Mouse (Mus musculus) frontal cortex, adult (tissue): Measurements from ENCODE around the gene Olfr48.

Experiments
- ATAC-seq: cut with Nextera tagmentation; 2 replicates; pipeline ENCODE4 v1.9.2; 2017; ENCODE audit warnings: mild to moderate bottlenecking, moderate library complexity, mixed read lengths; ENCODE audit not compliant: low TSS enrichment

The Olfr48 gene

DNA sequence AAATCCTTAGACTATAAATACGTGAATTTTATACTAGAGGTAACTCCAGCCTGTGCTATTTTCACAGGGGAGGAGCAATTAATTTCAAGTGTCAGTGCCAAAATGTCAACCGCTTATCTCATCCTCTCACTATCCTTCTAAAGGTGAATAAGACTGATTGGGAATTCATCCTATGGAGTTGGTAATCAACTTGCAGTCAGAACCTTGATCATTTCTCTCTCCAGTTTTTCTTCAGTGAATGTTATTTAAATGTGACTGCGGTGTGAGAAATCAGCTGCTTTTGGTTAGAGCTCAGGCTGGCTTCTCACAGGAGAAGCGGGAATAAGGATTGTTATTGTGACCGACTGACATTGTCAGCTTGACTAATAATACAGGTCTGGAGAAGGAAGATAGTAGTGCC, at the start of gene Olfr48:
TSS of gene Olfr48 (minus strand) at position 101 of the 400 bp plus-strand sequence.
- ATAC-seq, result no peak

DNA sequence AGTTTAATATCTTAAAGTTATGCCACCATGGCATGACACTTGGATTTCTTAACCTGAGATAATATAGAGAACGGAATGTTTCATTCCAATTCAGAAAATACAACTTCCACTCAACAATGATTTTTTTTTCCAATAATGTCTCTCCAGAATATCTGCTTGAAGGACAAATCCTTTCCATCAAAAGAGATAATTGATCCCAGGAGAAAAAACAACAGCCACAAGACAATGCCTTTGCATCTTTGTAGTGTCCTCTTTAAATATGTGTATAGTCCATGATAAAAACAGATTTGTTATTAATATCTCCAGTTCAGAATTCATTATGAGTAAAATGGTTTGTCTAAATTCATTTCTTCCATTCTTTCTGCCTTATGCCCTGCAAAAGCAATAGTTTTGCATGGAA, 30.1 kb upstream of the Olfr48 start, which contains the start of gene Olfr1257:
TSS of gene Olfr1257 (plus strand) at position 301 of the 400 bp plus-strand sequence.
- no peak for ATAC-seq

DNA sequence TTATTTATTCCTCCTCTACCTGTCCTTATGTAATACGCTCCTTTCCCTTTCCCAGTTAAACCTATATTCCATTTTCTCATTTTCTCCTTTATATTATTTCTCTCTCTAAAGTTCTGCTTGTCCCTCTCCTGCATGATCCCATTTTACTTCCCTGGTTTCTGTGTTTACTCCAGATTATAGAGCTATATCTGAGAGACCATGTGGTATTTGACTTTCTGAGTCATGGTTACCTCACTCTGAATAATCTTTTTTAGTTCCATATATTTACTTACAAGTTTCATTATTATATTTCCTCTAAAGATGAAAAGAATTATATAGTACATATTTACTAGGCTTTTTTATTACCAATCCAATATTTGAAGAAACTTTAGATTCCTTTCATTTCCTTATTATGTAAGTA, 1.2 kb upstream of the Olfr48 start:
- ATAC-seq, result no peak

DNA sequence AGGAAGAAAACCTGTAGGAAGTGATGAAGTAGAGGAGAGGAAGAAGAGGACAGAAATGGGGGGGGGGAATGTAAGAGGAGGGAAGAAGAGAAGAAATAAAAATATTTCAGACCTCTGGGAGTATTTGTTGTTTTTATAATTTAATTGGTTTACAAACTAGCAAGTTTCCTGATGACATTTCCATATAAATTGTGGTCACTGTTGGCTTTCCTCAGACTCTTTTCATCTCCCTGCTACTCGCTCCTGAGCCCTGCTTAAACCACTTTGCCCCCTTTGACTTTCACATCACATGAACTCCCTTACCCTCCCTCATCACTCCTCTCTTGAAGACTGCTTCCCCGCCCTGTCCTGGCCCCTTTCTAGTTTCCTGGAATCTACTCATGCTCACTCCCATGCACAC, 6.5 kb downstream of the Olfr48 start, which contains the start of gene Olfr1256:
TSS of gene Olfr1256 (minus strand) at position 101 of the 400 bp plus-strand sequence.
- no peak for ATAC-seq

DNA sequence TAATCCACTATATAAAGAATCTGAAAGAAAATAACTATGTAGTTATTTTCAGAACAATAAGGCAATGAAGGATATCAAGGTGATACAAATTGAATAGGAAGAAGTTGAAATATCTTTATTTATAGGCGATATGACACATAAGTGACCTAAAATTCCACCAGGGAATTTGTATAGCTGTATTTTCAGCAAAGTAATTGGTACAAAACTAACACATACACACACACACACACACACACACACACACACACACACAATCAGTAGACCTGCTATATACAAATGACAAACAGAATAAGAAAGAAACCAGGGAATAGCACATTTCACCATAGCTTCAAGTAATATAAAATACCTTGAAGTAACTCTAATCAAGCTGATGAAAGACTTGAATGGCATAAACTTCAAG, 27.8 kb downstream of the Olfr48 start:
- ATAC-seq, result no peak

DNA sequence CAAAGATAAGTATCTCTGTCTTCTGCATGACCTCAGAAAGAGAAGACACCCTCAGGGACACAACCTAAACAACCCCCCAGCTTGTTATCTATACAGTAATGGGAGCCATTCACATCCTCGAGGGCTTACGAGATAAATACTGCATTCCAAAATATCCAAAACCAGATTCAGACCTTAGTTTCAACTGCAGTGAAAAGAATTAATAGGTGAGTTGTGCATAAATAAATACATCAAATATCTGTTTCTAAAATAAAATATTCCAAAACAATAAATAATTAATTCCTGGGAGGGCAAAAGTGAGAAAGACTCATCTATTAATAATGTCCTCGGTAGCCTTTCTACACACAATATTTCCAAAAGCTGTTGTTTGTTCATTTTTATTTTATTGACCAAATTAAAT, 36.3 kb downstream of the Olfr48 start, which contains the start of gene Olfr1255:
TSS of gene Olfr1255 (plus strand) at position 301 of the 400 bp plus-strand sequence.
- no peak for ATAC-seq

DNA sequence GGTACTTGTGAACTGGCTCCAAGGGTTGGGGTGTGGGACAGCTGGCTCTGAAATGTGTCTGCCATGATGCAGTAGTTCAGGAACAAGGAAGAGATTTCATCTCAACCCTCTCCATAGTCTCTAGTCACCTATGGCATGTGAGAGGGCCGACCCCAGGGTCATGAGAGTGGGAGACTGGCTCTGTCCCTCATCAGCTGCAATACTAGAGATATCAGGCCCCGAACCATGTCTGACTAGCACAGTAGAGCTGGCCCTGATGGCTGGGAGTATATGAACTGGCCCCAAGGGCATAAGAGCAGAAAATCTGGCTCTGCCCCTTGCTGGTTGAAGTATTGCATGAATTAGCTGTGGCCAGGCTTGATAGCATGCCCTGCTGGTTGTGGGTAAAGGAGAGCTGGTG, 37.3 kb downstream of the Olfr48 start:
- no peak for ATAC-seq

DNA sequence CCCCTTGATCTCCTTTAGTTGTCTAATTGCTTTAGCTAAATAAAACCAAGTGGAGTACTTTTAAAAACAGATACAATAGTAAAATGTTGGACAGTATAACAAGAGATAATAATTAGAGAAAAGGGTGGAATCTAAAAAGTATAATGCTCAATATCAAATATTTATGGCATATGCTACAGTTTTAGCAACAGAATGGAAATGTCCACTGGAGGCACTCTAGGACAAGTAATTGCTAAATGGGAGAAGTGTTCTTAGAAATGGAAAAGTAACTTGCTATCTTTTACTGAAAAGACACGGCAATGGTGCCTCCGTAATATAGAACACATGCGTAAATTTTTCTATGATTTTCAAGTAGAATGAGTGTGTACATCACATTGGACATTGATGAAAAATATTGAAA, 48.4 kb downstream of the Olfr48 start:
- ATAC-seq, result no peak

DNA sequence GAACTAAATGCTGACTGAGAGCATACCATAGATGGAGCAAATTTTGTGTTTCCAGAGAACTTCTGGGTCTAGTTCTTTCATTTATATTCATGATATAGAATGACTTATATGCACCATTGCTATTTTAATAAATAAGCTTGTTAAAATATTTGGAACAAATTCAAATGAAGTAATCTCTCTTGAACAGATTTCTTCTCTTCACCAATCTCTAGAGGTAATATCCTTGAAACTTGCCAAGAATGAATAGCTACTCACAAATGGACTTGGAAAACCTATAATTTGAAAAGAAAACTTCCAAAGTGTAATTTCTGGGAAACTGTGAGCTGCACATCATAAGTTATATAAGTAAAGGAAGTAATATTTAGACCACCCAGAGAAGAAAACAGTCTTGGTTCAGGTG, 54.5 kb downstream of the Olfr48 start, which contains the start of gene Olfr1254:
TSS of gene Olfr1254 (minus strand) at position 101 of the 400 bp plus-strand sequence.
- no peak for ATAC-seq
